Mouse (Mus musculus): ENCODE results near the gene Zdhhc17. TPM values are rescaled to one million over a fixed set of nuclear protein-coding genes. Genes with fewer than 3 reads are reported as not detected.

The Zdhhc17 gene
- polyA plus RNA-seq, 1 experiment = not detected

GRCm38 (mm10) chr10:110938361-110938760 is 71.6 kb downstream of the Zdhhc17 start:
- H3K36me3 ChIP-seq (ENCODE audit: control insufficient read depth) = peaks cover 13% of the 10 kb centered on the region
- no peak overlapping the region for H3K4me3 ChIP-seq (replicated peaks)

DNA sequence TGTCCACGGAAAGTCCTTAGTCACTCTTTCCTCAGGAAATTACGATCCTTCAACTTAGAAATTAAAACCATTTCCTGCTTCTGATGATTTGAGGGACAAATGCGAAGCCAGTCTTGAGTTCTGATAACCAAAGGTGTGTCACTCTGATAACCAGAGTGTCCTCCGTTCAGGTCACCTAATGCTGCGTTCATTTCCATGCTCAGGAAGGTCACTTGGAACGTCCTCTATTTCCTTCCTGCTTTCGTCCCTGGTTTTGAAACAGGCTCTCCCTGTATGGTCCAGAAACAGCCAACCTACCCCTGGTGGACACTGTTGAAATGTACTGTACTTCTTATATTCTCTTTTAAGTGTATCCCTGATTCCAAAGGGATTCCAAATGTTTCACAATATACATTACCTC is 74.3 kb downstream of the Zdhhc17 start:
- TF ChIP-seq TAL1 (IDR thresholded peaks at IDR 0.05; ENCODE audit: low read length) = no peak
- TF ChIP-seq GATA1 (IDR thresholded peaks at IDR 0.05; ENCODE audit: low read length) = no peak
- Histone ChIP-seq H3K27me3 (ENCODE audit: control insufficient read depth) (no peaks in the 10 kb centered on the region), H3K4me3 (replicated peaks) (no peak overlapping the region), H3K36me3 (ENCODE audit: control insufficient read depth) (peaks cover 2% of the 10 kb centered on the region), H3K4me1 (ENCODE audit: control insufficient read depth) (peaks cover 9% of the 10 kb centered on the region), H3K9me3 (ENCODE audit: control insufficient read depth, low read length) (no peaks in the 10 kb centered on the region)

More at GRCm38 (mm10) chr10:110938361-110938760, 71.6 kb downstream of the Zdhhc17 start:
- H3K9me3 ChIP-seq (ENCODE audit: control insufficient read depth, low read length) = no peaks in the 10 kb centered on the region
- no peaks in the 10 kb centered on the region for H3K27me3 ChIP-seq (ENCODE audit: control insufficient read depth)
- H3K4me1 ChIP-seq (ENCODE audit: control insufficient read depth) = peaks cover 4% of the 10 kb centered on the region
- TF ChIP-seq TAL1 (IDR thresholded peaks at IDR 0.05; ENCODE audit: low read length) (no peak), GATA1 (IDR thresholded peaks at IDR 0.05; ENCODE audit: low read length) (no peak)

DNA sequence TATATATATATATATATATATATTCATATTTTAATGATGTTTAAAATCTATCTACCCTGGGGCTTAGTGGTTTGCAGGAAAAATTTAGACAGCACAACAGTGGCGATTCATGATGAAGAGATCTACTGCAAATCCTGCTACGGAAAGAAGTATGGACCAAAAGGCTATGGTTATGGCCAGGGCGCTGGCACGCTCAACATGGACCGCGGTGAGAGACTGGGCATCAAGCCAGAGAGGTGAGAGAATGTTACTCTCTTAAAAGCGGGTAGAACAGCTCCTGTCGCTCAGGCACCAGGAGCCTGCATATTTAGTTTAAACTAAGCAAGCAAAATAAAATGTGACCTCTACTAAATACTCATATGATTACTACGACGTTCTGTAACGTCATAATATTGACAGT is 74.9 kb downstream of the Zdhhc17 start:
- peaks cover 2% of the 10 kb centered on the region for H3K36me3 ChIP-seq (ENCODE audit: control insufficient read depth)
- peaks cover 9% of the 10 kb centered on the region for H3K4me1 ChIP-seq (ENCODE audit: control insufficient read depth)
- H3K27me3 ChIP-seq (ENCODE audit: control insufficient read depth) = no peaks in the 10 kb centered on the region
- TF ChIP-seq GATA1 (IDR thresholded peaks at IDR 0.05; ENCODE audit: low read length) = no peak
- TF ChIP-seq TAL1 (IDR thresholded peaks at IDR 0.05; ENCODE audit: low read length) = no peak
- H3K4me3 ChIP-seq (replicated peaks) = no peak overlapping the region
- no peaks in the 10 kb centered on the region for H3K9me3 ChIP-seq (ENCODE audit: control insufficient read depth, low read length)

DNA sequence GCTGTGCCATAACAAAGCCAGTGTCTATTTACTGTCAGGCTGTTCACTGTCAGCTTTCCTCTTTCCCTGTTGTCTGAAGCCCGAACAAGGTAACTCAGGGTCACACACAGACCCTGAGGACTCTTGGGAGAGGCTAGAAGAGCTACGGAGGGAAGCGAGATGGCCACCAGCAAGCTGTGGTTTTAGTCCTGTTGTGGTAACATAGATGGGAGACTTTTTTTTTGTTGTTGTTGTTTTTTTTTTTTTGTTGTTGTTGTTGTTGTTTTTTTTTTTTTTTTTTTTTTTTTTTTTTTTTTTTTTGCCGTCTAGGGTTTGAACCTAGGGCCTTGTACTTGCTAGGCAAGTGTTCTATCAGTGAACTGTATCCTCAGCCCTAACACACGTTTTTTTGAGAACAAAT is 76.4 kb downstream of the Zdhhc17 start:
- H3K4me3 ChIP-seq (replicated peaks) = no peak overlapping the region
- H3K27me3 ChIP-seq (ENCODE audit: control insufficient read depth) = no peaks in the 10 kb centered on the region
- H3K36me3 ChIP-seq (ENCODE audit: control insufficient read depth) = no peaks in the 10 kb centered on the region; the same call in 1 of the 2 replicates
- H3K9me3 ChIP-seq (ENCODE audit: control insufficient read depth, low read length) = no peaks in the 10 kb centered on the region
- no peak for TF ChIP-seq TAL1 (IDR thresholded peaks at IDR 0.05; ENCODE audit: low read length)
- no peak for TF ChIP-seq GATA1 (IDR thresholded peaks at IDR 0.05; ENCODE audit: low read length)
- H3K4me1 ChIP-seq (ENCODE audit: control insufficient read depth) = peaks cover 9% of the 10 kb centered on the region

GRCm38 (mm10) chr10:110931913-110932560 is 77.9 kb downstream of the Zdhhc17 start:
- Histone ChIP-seq H3K9me3 (ENCODE audit: control insufficient read depth, low read length) (no peaks in the 10 kb centered on the region), H3K27me3 (ENCODE audit: control insufficient read depth) (no peaks in the 10 kb centered on the region), H3K4me1 (ENCODE audit: control insufficient read depth) (peaks cover 9% of the 10 kb centered on the region), H3K36me3 (ENCODE audit: control insufficient read depth) (no peaks in the 10 kb centered on the region), H3K4me3 (replicated peaks) (peak overlapping the region; percentile 41)
- TF ChIP-seq TAL1 (IDR thresholded peaks at IDR 0.05; ENCODE audit: low read length) (no peak), GATA1 (IDR thresholded peaks at IDR 0.05; ENCODE audit: low read length) (no peak)

- Histone ChIP-seq H3K27me3 (ENCODE audit: control insufficient read depth) (no peaks in the 10 kb centered on the region), H3K9me3 (ENCODE audit: control insufficient read depth, low read length) (no peaks in the 10 kb centered on the region), H3K4me3 (replicated peaks) (peak overlapping the region; percentile 41), H3K36me3 (ENCODE audit: control insufficient read depth) (no peaks in the 10 kb centered on the region), H3K4me1 (ENCODE audit: control insufficient read depth) (peaks cover 9% of the 10 kb centered on the region)
- TF ChIP-seq GATA1 (IDR thresholded peaks at IDR 0.05; ENCODE audit: low read length) = no peak
- TF ChIP-seq TAL1 (IDR thresholded peaks at IDR 0.05; ENCODE audit: low read length) = no peak
Observed at GRCm38 (mm10) chr10:110931161-110931912, 78.6 kb downstream of the Zdhhc17 start.

DNA sequence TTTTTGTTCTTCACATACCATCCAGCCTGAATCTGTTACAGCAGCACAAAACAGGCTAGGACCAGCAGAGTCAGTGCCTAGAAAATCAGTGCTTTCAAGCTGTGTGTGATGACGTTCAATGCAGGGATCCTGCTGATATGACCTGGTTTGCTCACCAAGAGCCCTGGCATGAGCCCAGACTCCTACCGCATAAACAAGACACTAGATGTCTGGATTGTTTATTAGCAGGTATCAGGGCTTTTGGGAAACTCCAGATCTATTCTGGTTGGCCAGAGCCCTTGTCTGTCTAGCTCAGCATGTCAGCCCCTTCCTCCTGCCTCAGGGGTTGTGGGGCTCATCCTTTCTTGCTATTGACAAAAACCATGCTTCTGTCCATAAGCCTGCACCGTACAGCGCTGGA is 80.2 kb downstream of the Zdhhc17 start:
- H3K9me3 ChIP-seq (ENCODE audit: control insufficient read depth, low read length) = no peaks in the 10 kb centered on the region
- H3K27me3 ChIP-seq (ENCODE audit: control insufficient read depth) = no peaks in the 10 kb centered on the region
- H3K4me3 ChIP-seq (replicated peaks) = no peak overlapping the region
- H3K36me3 ChIP-seq (ENCODE audit: control insufficient read depth) = no peaks in the 10 kb centered on the region
- no peak for TF ChIP-seq TAL1 (IDR thresholded peaks at IDR 0.05; ENCODE audit: low read length)
- TF ChIP-seq GATA1 (IDR thresholded peaks at IDR 0.05; ENCODE audit: low read length) = no peak
- H3K4me1 ChIP-seq (ENCODE audit: control insufficient read depth) = peaks cover 5% of the 10 kb centered on the region

GRCm38 (mm10) chr10:110927491-110927890 is 82.4 kb downstream of the Zdhhc17 start:
- Histone ChIP-seq H3K36me3 (ENCODE audit: control insufficient read depth) (no peaks in the 10 kb centered on the region), H3K4me3 (replicated peaks) (no peak overlapping the region), H3K27me3 (ENCODE audit: control insufficient read depth) (no peaks in the 10 kb centered on the region), H3K9me3 (ENCODE audit: control insufficient read depth, low read length) (no peaks in the 10 kb centered on the region), H3K4me1 (ENCODE audit: control insufficient read depth) (peaks cover 5% of the 10 kb centered on the region)
- no peak for TF ChIP-seq GATA1 (IDR thresholded peaks at IDR 0.05; ENCODE audit: low read length)
- no peak for TF ChIP-seq TAL1 (IDR thresholded peaks at IDR 0.05; ENCODE audit: low read length)

DNA sequence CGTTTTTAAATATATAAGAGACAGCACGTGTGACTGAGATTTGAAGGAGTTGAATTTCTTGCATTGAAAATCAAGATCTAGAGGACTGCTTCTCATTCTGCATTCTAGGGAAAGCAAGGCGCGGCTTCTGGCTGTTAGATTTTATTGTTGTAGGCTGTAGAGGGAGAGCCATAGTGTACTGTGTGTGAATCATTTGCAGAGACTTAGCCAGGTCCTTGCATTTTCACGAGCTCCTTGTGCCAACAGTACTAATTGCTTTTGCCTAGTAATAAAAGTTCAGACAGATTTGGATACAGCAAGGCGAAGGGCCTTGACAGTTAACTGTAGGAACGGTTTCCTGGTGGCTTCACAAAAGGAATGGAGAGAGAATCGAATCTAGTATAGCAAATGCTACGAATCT is 87.3 kb downstream of the Zdhhc17 start:
- Histone ChIP-seq H3K36me3 (ENCODE audit: control insufficient read depth) (no peaks in the 10 kb centered on the region), H3K4me3 (replicated peaks) (no peak overlapping the region), H3K27me3 (ENCODE audit: control insufficient read depth) (peaks cover 41% of the 10 kb centered on the region), H3K4me1 (ENCODE audit: control insufficient read depth) (peaks cover 17% of the 10 kb centered on the region), H3K9me3 (ENCODE audit: control insufficient read depth, low read length) (peaks cover 5% of the 10 kb centered on the region; the same call in 1 of the 2 replicates)
- no peak for TF ChIP-seq TAL1 (IDR thresholded peaks at IDR 0.05; ENCODE audit: low read length)
